Mouse (Mus musculus): Measurements from ENCODE around the gene Olfr142. TPM values are rescaled to one million over a fixed set of nuclear protein-coding genes. Genes with fewer than 3 reads are reported as not detected.

Olfr142 gene
- polyA plus RNA-seq (2012; ENCODE audit: low replicate concordance) = not detected in 2 replicates

GRCm38 (mm10) chr2:90257492-90257891, at the start of gene Olfr142:
Gene Olfr142, minus strand, starts transcription at chr2:90257592.

GRCm38 (mm10) chr2:90292741-90293140, 35.3 kb upstream of the Olfr142 start, which contains the start of gene Olfr1272:
Gene Olfr1272, minus strand, starts transcription at chr2:90292841.

GRCm38 (mm10) chr2:90270932-90271331, 13.5 kb upstream of the Olfr142 start, which contains the start of gene Olfr1271:
Gene Olfr1271, minus strand, starts transcription at chr2:90271032.

GRCm38 (mm10) chr2:90224393-90224792, 33.0 kb downstream of the Olfr142 start, which contains the start of gene Olfr1506:
Gene Olfr1506, minus strand, starts transcription at chr2:90224493.

Other genes with a start within 250 kb of the Olfr142 start
- not detected in 2 replicates for gene Olfr1263, start 245.5 kb downstream of the Olfr142 start, polyA plus RNA-seq (2012; ENCODE audit: low replicate concordance)
- not detected in 2 replicates for gene Olfr1264, start 232.0 kb downstream of the Olfr142 start, polyA plus RNA-seq (2012; ENCODE audit: low replicate concordance)
- gene Olfr1265, start 222.3 kb downstream of the Olfr142 start, polyA plus RNA-seq (2012; ENCODE audit: low replicate concordance) = not detected in 2 replicates
- gene Olfr140, start 194.0 kb downstream of the Olfr142 start, polyA plus RNA-seq (2012; ENCODE audit: low replicate concordance) = not detected in 2 replicates
- gene Olfr1269, start 136.2 kb downstream of the Olfr142 start, polyA plus RNA-seq (2012; ENCODE audit: low replicate concordance) = not detected in 2 replicates
- not detected in 2 replicates for gene Olfr32, start 115.3 kb downstream of the Olfr142 start, polyA plus RNA-seq (2012; ENCODE audit: low replicate concordance)
- gene Olfr1270, start 104.5 kb downstream of the Olfr142 start, polyA plus RNA-seq (2012; ENCODE audit: low replicate concordance) = not detected in 2 replicates
- not detected in 2 replicates for gene Olfr1506, start 33.1 kb downstream of the Olfr142 start, polyA plus RNA-seq (2012; ENCODE audit: low replicate concordance)
- gene Olfr1271, start 13.4 kb upstream of the Olfr142 start, polyA plus RNA-seq (2012; ENCODE audit: low replicate concordance) = not detected in 2 replicates
- 0.09 TPM in 1 of 2 replicates, not detected in the other for gene Olfr1272, start 35.2 kb upstream of the Olfr142 start, polyA plus RNA-seq (2012; ENCODE audit: low replicate concordance)
- not detected in 2 replicates for gene Gm13769, start 64.6 kb upstream of the Olfr142 start, polyA plus RNA-seq (2012; ENCODE audit: low replicate concordance)
- gene Olfr1274-ps, start 141.1 kb upstream of the Olfr142 start, polyA plus RNA-seq (2012; ENCODE audit: low replicate concordance) = not detected in 2 replicates

Measured in leukemia stem cell, adult 10-12 weeks (primary cell).